Mouse (Mus musculus): ENCODE data around the gene Smyd4.
"Not testable (repeated sequence)": the region's sequence is repeated elsewhere in the genome, so short reads cannot be mapped to it uniquely, and the experiment has no call there.

The Smyd4 gene

DNA sequence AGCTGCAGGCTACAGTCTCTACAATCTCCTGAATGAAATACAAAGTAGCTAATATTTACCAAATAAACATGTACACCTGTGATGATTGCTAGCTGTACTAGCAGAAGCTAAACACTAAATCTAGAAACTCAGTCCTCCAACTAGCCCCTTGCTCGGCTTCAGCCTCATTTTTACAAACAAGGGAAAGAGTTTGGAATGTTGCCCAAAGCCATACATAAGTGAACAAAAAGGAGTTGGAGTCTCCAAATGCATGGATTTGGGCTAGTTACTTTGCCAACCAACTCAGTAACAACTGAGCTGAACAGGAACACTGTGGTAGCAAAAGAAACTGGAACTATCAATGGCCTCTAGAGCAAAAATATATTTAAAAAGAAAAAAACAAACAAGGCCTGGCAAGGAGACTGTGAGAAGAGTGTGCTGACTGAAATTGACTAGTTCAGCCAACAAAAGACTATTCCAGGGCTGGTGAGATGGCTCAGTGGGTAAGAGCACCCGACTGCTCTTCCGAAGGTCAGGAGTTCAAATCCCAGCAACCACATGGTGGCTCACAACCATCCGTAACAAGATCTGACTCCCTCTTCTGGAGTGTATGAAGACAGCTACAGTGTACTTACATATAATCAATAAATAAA lies 1.6 kb upstream of the Smyd4 start:
- no peak for DNase-seq (ENCODE audit: low spot score in 2 of 2)

DNA sequence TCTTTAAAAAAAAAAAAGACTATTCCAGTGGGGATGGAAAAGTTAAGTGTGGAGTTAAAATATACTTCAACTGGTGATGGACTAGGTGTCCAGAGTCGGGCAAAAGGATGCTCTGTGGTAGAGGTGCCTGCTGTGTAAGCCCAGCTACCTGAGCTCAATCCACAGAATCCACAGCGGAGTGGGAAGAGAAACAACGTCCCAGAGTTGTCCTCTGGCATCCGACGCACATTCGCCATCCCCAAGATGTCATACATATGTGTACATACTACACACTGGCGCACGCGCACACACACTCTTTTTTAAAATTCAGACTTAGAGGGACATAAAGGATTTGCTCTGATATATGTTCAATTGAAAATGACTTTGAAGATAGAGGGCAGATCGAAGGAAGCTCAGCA lies 1.0 kb upstream of the Smyd4 start:
- no peak for DNase-seq (ENCODE audit: low spot score in 2 of 2)

DNA sequence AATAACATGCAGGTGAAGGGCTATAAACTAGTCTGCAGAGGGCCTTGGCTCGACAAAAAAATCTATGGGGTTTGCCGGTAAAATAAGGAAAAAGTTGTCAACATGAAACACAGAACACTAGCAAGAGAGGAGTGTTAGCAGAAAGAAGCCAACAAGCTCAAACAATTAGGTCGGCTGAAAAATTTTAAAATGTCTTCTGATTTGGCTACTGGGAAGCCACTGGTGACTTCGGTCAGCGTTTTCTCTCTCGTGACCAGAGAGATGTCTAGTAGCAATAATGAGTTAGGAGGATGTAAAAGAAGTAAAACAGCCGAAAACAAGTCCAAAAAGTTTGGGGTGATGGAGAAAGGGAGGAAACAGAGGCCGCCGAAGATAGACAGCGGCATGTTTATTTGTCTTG lies 637 bp upstream of the Smyd4 start:
- DNase-seq (ENCODE audit: low spot score in 2 of 2), result no peak

DNA sequence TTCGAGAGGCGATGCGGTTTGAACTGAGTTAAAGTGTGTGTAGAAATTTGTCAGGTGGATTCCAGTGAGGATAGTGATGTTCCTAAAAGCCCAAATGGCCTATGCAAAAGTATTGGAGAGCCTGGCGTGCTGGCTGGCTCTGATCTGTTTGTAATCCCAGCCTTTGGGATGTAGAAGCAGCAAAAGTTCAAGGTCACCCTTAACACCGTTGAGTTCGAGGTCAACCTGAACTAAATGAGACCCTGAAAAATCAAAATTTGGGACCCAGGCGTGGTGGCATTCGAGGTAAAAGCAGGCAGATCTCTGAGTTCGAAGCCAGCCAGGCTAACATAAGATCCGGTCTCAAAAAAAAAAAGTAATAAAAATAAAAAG lies 643 bp downstream of the Smyd4 start:
- no peak for DNase-seq (ENCODE audit: low spot score in 2 of 2)

DNA sequence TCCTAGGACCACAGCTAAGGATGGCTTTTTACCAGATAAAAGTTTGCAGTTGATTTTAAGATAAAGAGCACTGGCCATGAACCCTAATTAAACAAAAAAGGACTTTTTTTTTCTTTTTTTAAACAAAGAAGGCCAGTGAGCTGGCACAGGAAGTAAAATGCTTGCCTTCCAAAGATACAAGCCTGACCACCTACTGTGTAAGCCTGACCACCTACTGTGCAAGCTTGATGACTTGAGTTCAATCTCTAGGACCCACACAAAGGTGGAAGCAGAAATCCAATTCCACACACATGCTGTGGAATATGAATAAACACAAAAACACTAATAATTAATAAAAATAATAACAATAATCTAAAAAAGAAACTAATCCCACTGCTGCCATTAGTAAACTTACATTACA lies 3.0 kb downstream of the Smyd4 start:
- DNase-seq (ENCODE audit: low spot score in 2 of 2), result no peak

DNA sequence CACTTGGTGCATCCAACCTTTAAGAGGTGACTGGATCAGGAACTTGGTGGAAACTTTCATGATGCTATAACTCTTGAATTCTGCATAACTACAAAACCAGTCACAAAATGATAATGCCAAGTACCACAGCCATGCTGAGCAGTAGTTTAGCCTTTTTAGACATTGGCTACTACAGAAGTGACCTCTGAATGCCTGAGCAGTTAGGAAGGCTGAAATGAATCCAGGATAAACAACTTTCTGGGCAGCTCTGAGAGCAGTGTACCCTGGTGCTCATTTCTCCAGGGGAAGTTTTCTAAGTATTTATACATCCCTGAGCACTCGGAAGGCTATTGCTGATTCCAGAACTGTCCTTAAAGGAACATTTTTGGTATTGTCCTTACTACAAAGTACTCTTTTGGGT lies 7.2 kb downstream of the Smyd4 start:
- DNase-seq (ENCODE audit: low spot score in 2 of 2), result no peak

DNA sequence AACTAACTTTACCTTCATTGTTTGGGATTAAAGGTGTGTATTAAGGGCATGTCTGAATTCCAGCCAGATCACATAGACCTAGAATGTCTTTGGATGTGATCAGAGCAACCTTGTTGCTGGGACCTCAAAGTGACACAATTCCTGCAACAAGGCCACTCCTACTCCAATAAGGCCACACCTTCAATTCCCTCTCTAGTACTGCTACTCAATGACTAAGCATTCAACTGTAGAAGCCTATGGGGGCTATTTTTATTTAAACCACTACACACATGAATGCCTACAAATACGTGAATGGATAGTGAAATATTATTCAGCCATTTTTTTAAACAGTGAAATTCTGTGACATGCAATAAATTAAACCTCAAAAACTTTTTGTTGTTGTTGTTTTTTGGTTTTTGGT lies 28.9 kb downstream of the Smyd4 start:
- DNase-seq (ENCODE audit: low spot score in 2 of 2), result no peak

DNA sequence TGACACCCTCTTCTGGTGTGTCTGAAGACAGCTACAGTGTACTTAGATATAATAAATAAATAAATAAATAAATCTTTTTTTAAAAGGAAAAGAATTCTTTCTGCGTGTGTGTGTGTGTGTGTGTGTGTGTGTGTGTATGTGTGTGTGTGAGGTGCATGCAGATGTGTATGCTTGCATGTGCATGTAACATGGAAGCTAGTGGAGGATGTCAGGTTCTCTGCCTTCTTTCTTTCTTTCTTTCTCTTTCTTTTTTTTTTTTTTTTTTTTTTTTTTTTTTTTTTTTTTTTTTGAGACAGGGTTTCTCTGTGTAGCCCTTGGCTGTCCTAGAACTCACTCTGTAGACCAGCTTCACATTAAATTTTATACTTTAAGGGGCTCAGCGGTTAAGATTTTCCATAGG lies 30.6 kb downstream of the Smyd4 start:
- not testable (repeated sequence) for DNase-seq (ENCODE audit: low spot score in 2 of 2)

DNA sequence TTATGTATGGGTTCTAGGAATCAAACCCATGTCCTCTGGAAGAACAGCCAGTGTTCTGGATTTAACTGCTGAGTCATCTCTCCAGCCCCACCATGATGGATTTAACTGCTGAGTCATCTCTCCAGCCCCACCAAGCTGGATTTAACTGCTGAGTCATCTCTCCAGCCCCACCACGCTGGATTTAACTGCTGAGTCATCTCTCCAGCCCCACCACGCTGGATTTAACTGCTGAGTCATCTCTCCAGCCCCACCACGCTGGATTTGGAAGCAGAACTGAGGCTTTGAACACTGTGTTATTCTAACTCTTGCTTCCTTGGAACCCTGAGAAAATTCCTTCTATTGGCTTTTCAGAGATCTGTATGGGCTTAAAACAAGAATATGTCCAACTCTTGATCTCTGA lies 35.3 kb downstream of the Smyd4 start:
- not testable (repeated sequence) for DNase-seq (ENCODE audit: low spot score in 2 of 2)

DNA sequence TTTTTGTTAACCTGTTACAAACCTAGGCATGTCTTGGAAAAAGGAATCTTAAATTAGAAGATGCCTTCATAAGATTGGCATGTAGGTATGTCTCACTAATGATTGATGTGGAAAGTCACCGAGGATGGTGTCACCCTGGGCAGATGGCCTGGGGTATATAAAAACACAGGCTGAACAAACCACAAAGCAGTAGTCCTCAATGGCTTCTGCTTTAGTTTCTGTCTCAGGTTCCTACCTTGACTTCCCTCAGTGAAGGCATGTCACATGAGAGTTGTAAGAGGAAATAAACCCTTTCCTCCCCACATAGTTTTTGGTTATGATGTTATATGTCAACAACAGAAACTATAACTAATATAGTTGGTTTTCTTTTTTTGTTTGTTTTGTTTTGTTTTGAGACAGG lies 47.4 kb downstream of the Smyd4 start:
- DNase-seq (ENCODE audit: low spot score in 2 of 2), result no peak

DNA sequence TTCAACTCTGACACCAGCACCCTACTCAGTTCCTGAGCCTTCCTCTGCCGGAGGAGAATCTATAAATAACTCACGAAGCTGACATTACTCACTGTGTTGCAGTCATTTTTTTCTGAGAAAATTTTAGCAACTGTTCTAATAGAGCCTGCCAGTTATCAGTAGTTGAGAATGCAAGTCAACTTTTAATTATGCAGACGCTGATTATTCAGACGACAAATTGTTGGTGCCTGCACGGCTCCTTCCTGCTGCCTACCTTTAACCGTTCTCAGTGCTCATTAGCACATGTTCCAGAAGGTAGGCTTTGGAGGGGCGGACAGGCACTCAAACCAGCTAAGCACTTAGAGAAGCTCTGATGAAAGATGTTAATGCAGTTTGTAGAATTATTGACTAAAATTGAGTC lies 49.2 kb downstream of the Smyd4 start:
- no peak for DNase-seq (ENCODE audit: low spot score in 2 of 2)

DNA sequence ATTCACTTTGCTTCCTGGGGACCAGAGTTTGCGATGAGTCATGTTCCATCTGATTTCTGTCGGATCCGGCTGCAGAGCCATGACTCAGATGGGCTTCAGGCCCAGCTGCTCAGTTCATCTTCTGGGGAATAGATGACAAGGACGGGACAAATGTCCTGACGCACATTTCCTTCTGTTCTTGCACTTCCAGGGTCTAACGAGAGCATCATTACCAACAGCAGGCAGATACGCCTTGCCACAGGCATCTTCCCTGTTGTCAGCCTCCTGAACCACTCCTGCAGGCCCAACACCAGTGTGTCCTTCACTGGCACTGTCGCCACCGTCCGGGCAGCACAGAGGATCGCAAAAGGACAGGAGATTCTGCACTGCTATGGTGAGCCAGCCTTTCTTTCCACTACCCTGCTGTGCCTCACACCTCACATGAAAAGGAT lies 51.2 kb downstream of the Smyd4 start:
- no peak for DNase-seq (ENCODE audit: low spot score in 2 of 2)

DNA sequence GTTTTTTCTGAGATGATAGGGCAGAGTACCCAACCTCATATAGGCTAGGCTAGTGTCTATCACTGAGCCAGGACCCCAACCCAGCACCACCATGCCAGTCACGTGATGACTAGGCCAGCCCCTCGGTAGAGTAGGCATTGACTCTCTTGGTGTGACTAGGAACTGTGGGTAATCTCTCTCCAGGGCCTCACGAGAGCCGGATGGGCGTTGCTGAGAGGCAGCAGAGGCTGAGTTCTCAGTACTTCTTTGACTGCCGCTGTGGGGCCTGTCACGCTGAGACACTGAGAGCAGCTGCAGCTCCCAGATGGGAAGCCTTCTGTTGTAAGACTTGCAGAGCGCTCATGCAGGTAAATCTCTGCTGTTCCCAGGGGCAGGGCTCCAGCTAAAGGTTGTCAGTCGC lies 51.9 kb downstream of the Smyd4 start:
- no peak for DNase-seq (ENCODE audit: low spot score in 2 of 2)

DNA sequence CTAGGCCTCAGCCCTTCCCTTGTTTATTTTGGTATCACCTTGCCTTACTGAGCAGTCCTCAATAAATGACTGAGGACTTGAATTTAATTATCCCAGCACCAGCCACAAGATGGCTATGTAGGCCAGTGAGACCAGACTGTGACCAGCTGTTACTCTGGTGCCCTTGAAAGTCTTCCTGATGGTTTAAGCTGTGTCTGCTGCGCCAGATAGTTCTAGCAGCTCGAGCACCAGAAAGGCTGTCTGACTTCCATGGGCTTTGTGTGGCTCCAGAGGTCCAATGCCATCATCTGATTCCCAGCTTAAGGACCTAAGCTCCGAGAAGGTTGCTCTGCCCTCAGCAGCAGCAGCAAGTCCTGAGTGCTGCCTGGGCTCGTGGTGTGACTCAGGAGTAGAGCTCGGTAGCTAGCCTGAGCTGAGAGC lies 54.0 kb downstream of the Smyd4 start:
- peak in 1 of 2 experiments; percentile 39 for DNase-seq (ENCODE audit: low spot score in 2 of 2)

DNA sequence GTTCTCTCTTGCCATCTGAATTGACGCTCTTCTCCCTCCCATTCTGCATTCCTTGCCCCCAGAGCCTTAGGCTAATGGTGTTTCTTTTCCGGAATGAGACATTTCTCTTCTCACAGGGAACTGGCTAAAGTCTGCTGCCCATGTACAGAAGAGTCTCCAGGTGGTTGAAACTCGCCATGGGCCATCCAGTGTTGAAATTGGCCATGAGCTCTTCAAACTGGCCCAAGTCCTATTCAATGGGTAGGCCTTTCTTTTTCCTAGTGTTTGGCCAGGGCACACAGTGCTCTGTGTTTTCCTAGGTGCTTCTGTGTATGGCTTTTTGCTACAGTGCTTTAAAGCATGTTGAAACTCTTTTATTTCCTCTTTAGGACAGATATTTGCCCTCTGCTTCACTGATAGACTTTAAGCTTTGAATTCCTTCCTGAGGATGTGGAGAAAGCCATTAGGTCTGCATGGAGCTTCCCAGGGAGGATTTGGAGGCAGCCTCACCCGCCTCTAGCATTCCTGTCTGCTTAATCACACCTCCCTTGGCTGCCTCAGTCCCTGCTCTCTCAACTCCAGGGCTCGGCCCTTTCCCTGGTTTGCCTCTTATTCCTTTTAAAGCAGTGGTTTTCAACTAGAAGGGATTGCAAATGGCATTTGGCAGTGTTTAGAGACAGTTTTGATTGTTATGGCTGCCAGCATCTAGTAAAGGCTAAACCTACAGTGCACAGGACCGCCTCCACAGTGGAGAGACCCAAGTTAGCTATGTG lies 55.2 kb downstream of the Smyd4 start:
- no peak for DNase-seq (ENCODE audit: low spot score in 2 of 2)

DNA sequence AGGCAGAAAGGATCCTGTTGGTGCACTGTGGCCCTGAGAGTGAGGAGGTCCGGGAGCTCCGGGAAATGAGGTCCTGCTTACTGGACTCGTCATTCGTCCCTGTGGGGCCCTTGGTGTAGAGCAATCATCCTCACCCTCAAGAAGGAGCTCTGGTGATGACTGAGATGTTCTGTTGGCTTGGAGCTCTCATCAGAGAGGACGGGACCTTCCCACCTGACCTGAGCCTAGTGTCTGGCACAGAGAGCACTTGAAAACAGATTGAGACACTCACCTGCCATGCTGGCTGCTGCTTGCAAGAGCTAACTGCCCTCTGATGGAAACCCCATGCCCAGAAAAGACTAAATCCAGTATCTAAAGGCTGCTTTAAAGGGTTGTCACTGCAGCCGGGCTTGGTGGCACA lies 56.6 kb downstream of the Smyd4 start:
- DNase-seq (ENCODE audit: low spot score in 2 of 2), result no peak

DNA sequence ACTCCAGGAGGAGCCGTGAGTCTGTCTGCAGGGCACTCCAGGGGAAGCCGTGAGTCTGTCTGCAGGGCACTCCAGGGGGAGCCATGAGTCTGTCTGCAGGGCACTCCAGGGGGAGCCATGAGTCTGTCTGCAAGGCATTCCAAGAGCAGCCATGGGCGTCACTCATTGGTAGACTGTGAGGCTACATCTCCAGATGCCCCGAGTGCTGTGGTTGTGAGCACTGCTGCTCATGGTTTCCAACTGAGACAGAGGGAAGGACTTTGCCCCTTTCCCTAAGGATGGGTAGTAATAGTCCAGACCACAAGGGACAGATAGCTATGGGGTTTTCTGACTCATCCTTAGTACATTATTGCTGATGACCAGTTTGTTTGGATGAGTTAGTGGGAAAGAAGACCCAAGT lies 57.9 kb downstream of the Smyd4 start:
- no peak for DNase-seq (ENCODE audit: low spot score in 2 of 2)

DNA sequence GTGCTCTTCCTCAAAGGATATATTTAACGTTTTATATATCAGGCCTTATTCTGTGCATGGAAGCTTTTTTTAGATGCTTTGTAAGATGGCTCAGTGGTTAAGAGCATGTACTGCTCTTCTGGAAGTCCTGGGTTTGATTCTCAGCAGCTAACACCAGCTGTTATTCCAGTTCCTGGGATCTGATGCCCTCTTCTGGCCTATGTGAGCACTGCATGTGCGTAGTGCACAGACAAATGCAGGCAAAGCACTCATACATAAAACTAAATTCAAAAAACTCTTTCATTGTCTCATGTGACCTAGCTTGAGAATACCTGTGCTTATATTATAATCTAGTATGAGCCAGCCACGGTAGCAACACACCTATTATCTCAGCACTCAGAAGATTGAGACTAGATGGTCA lies 58.6 kb downstream of the Smyd4 start:
- no peak for DNase-seq (ENCODE audit: low spot score in 2 of 2)

DNA sequence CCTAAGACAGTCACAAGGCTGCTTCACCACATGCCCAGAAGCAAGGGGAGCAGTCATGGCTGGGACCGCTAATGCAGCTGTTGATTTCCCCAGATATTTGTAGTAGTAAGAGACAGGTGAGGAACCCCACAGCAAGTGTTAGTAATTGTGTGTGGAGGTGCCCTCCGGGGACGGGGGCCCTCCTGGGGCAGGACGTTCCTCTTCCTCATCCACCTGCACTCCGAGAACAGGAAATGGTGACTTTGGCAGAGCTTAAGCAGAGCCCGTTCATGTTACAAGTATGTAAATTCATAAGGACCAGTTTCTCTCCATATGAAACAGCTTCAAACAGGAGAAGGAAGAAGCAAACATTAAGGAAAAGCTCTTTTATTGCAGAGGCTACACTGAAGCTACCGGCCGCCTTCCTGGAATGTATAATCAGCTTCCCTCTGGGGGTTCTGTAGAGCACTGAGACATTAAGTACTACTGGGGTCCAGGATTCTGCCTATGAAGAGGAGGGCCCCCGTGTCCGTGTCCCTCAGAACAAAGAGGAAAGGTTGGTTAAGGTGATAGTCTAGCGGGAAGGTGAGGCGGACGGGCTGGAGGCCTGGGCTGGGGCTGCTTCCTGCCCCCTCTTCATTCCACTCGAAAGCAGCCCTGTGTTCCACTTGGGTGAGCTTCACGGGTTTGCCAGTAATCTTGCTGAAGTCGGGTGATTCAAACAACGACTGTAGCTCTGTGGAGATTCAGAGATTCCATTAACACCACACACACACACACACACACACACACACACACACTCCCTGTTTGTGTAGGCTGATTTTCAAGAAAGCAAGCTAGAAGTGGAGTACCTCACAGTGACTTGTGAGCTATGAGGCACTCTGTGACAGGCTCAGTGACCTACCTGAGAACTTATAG lies 61.7 kb downstream of the Smyd4 start:
- no peak for DNase-seq (ENCODE audit: low spot score in 2 of 2)

DNA sequence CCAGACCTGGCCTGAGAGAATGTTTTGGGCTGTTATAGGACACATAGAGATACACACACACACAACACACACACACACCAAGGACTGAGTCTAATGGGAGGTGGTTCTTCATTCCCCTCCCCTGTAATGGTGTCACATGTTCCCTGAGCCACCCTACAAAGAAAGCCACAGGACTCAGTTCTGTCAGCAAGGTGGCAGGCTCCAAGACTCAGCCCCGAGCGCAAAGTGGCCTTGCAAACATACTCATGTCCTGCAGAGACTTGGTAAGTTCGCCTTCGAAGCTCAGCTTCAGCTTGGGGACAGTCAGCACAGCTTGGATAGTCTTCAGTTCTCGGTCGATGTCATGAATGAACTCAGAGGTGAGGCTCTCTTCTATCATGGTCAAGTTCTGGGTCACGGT lies 62.4 kb downstream of the Smyd4 start:
- no peak for DNase-seq (ENCODE audit: low spot score in 2 of 2)

DNA sequence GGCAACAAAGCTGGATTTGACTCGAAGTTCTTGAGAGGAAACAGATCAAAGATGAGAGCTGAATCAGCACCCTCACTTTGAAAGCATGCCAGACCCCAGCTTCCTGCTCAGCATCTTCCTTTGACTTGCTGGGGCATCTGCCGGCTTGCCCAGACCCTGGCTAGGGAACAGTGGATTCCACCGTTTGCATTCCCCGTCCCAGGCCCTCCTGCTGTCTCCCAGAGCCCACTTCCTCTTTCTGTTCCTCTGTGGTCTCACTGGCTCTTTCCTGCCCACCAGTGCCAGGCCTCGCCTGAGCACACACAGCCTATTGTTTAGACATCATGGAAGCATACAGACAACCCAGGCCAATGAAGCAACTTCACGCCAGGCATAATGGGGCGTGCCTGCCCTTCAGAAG lies 66.9 kb downstream of the Smyd4 start:
- DNase-seq (ENCODE audit: low spot score in 2 of 2), result peak in 1 of 2 experiments; percentile 29

DNA sequence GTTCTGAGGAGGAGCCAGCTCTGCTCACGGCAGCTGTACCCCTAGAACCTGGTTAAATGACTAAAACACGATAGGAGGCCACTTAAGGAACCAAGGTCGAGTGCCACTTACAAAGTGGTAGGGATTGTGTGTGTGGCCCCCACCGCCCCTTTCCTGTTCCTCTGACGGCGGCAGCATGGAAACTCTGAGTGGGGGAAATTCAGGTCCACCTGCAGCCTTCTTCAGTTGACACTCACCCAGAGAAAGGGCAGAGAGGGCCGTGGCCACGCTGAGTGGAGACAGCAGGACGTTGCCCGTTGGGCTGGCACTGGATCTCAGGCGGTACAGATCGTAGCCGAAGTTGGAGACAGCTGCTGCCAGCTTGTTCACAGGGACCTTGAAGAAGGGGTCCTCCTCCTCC lies 67.8 kb downstream of the Smyd4 start:
- no peak for DNase-seq (ENCODE audit: low spot score in 2 of 2)

DNA sequence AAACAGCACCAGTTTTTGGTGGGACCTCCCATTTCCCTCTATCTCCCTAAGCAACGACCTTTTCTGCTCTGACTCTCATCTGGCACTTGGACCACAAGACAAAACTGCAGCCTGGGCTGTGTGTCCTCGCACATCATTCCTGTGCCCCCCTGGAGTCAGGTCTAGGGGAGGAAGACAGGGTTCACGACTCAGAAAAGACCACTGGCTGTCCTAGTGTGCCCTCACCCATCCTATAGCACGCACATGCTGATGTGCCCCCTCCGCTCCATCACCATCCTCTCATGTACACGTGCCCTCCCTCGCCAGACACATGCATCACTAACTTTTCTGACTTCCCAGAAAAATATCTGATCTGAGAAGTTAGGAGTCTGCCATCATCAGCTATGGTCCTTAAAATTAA lies 71.8 kb downstream of the Smyd4 start:
- no peak for DNase-seq (ENCODE audit: low spot score in 2 of 2)
